Mouse (Mus musculus): ENCODE data around the gene Qdpr. TPM values are rescaled to one million over a fixed set of nuclear protein-coding genes. Genes with fewer than 3 reads are reported as not detected.
A peak's percentile ranks its signal among the peaks of the same experiment; 100 is the strongest.

Gene Qdpr
- polyA plus RNA-seq, 1 experiment from 2014 or later: 96.6 TPM

- DNase-seq (ENCODE audit: low spot score) (no peak), ATAC-seq (ENCODE audit: low FRiP score) (no peak)
- 74% methylated on average over 4 of the region's 4 CpGs for WGBS
Observed at GRCm38 (mm10) chr5:45491776-45492175, 41.7 kb upstream of the Qdpr start.

GRCm38 (mm10) chr5:45483654-45484053 lies 33.6 kb upstream of the Qdpr start:
- Histone ChIP-seq H3K27ac (no peak overlapping the region), H3K9ac (no peak overlapping the region), H3K4me1 (replicated peaks; ENCODE audit: control insufficient read depth, insufficient read depth, low read length) (no peaks in the 10 kb centered on the region), H3K27me3 (ENCODE audit: control insufficient read depth, insufficient read depth, low read length) (no peaks in the 10 kb centered on the region), H3K4me2 (replicated peaks) (no peak overlapping the region), H3K9me3 (ENCODE audit: control insufficient read depth, low read length) (no peaks in the 10 kb centered on the region), H3K36me3 (replicated peaks; ENCODE audit: control insufficient read depth, insufficient read depth) (no peaks in the 10 kb centered on the region), H3K4me3 (replicated peaks; ENCODE audit: low read length) (no peak overlapping the region)
- 92% methylated on average over 1 of the region's 1 CpGs for WGBS
- no peak for DNase-seq (ENCODE audit: low spot score)
- no peak for ATAC-seq (ENCODE audit: low FRiP score)

More at GRCm38 (mm10) chr5:45491776-45492175, 41.7 kb upstream of the Qdpr start:
- no peaks in the 10 kb centered on the region for H3K9me3 ChIP-seq (ENCODE audit: control insufficient read depth, low read length)
- H3K4me1 ChIP-seq (replicated peaks; ENCODE audit: control insufficient read depth, insufficient read depth, low read length): peaks cover 11% of the 10 kb centered on the region; the same call in 1 of the 2 replicates
- no peaks in the 10 kb centered on the region for H3K27me3 ChIP-seq (ENCODE audit: control insufficient read depth, insufficient read depth, low read length)
- no peak overlapping the region for H3K4me2 ChIP-seq (replicated peaks)
- H3K27ac ChIP-seq: no peak overlapping the region
- no peak overlapping the region for H3K4me3 ChIP-seq (replicated peaks; ENCODE audit: low read length)
- no peak overlapping the region for H3K9ac ChIP-seq
- H3K36me3 ChIP-seq (replicated peaks; ENCODE audit: control insufficient read depth, insufficient read depth): no peaks in the 10 kb centered on the region; the same call in 1 of the 2 replicates

- Histone ChIP-seq H3K27me3 (ENCODE audit: control insufficient read depth, insufficient read depth, low read length) (no peaks in the 10 kb centered on the region), H3K27ac (no peak overlapping the region), H3K9ac (no peak overlapping the region), H3K9me3 (ENCODE audit: control insufficient read depth, low read length) (no peaks in the 10 kb centered on the region), H3K4me1 (replicated peaks; ENCODE audit: control insufficient read depth, insufficient read depth, low read length) (no peaks in the 10 kb centered on the region), H3K4me2 (replicated peaks) (no peak overlapping the region), H3K36me3 (replicated peaks; ENCODE audit: control insufficient read depth, insufficient read depth) (no peaks in the 10 kb centered on the region), H3K4me3 (replicated peaks; ENCODE audit: low read length) (no peak overlapping the region)
- WGBS: 80% methylated on average over 3 of the region's 3 CpGs
- DNase-seq (ENCODE audit: low spot score): no peak
- ATAC-seq (ENCODE audit: low FRiP score): no peak
Observed at GRCm38 (mm10) chr5:45482607-45483006, 32.6 kb upstream of the Qdpr start.

GRCm38 (mm10) chr5:45481125-45481524 lies 31.1 kb upstream of the Qdpr start:
- Histone ChIP-seq H3K27ac (no peak overlapping the region), H3K9me3 (ENCODE audit: control insufficient read depth, low read length) (no peaks in the 10 kb centered on the region), H3K4me1 (replicated peaks; ENCODE audit: control insufficient read depth, insufficient read depth, low read length) (no peaks in the 10 kb centered on the region), H3K27me3 (ENCODE audit: control insufficient read depth, insufficient read depth, low read length) (no peaks in the 10 kb centered on the region), H3K9ac (no peak overlapping the region), H3K4me2 (replicated peaks) (no peak overlapping the region), H3K4me3 (replicated peaks; ENCODE audit: low read length) (no peak overlapping the region), H3K36me3 (replicated peaks; ENCODE audit: control insufficient read depth, insufficient read depth) (no peaks in the 10 kb centered on the region)
- 90% methylated on average over 2 of the region's 2 CpGs for WGBS
- no peak for DNase-seq (ENCODE audit: low spot score)
- ATAC-seq (ENCODE audit: low FRiP score): no peak

- H3K9me3 ChIP-seq (ENCODE audit: control insufficient read depth, low read length): no peaks in the 10 kb centered on the region
- ATAC-seq (ENCODE audit: low FRiP score): no peak
- H3K27me3 ChIP-seq (ENCODE audit: control insufficient read depth, insufficient read depth, low read length): no peaks in the 10 kb centered on the region
- 90% methylated on average over 1 of the region's 1 CpGs for WGBS
- H3K4me1 ChIP-seq (replicated peaks; ENCODE audit: control insufficient read depth, insufficient read depth, low read length): no peaks in the 10 kb centered on the region
- no peak for DNase-seq (ENCODE audit: low spot score)
- H3K36me3 ChIP-seq (replicated peaks; ENCODE audit: control insufficient read depth, insufficient read depth): no peaks in the 10 kb centered on the region
- no peak overlapping the region for H3K4me3 ChIP-seq (replicated peaks; ENCODE audit: low read length)
- no peak overlapping the region for H3K4me2 ChIP-seq (replicated peaks)
- H3K9ac ChIP-seq: no peak overlapping the region
- H3K27ac ChIP-seq: no peak overlapping the region
Observed at GRCm38 (mm10) chr5:45480066-45480465, 30.0 kb upstream of the Qdpr start.

GRCm38 (mm10) chr5:45477601-45478000 lies 27.6 kb upstream of the Qdpr start:
- ATAC-seq (ENCODE audit: low FRiP score) (no peak), DNase-seq (ENCODE audit: low spot score) (no peak)
- no peak overlapping the region for H3K27ac ChIP-seq
- no peaks in the 10 kb centered on the region for H3K9me3 ChIP-seq (ENCODE audit: control insufficient read depth, low read length)
- no peak overlapping the region for H3K4me3 ChIP-seq (replicated peaks; ENCODE audit: low read length)
- whole genome bisulfite sequencing: 82% methylated on average over 7 of the region's 7 CpGs
- no peaks in the 10 kb centered on the region for H3K27me3 ChIP-seq (ENCODE audit: control insufficient read depth, insufficient read depth, low read length)
- no peak overlapping the region for H3K9ac ChIP-seq
- no peaks in the 10 kb centered on the region for H3K36me3 ChIP-seq (replicated peaks; ENCODE audit: control insufficient read depth, insufficient read depth)
- H3K4me2 ChIP-seq (replicated peaks): no peak overlapping the region
- no peaks in the 10 kb centered on the region for H3K4me1 ChIP-seq (replicated peaks; ENCODE audit: control insufficient read depth, insufficient read depth, low read length)

- Histone ChIP-seq H3K4me3 (replicated peaks; ENCODE audit: low read length) (no peak overlapping the region), H3K9me3 (ENCODE audit: control insufficient read depth, low read length) (no peaks in the 10 kb centered on the region), H3K27me3 (ENCODE audit: control insufficient read depth, insufficient read depth, low read length) (no peaks in the 10 kb centered on the region), H3K9ac (no peak overlapping the region), H3K4me1 (replicated peaks; ENCODE audit: control insufficient read depth, insufficient read depth, low read length) (no peaks in the 10 kb centered on the region), H3K36me3 (replicated peaks; ENCODE audit: control insufficient read depth, insufficient read depth) (no peaks in the 10 kb centered on the region), H3K27ac (no peak overlapping the region), H3K4me2 (replicated peaks) (no peak overlapping the region)
- 25% methylated on average over 6 of the region's 6 CpGs for WGBS
- ATAC-seq (ENCODE audit: low FRiP score): peak; percentile 41; the same call in 1 of the 2 replicates
- DNase-seq (ENCODE audit: low spot score): peak; percentile 43
Observed at GRCm38 (mm10) chr5:45476288-45476687, 26.3 kb upstream of the Qdpr start.

- Histone ChIP-seq H3K4me3 (replicated peaks; ENCODE audit: low read length) (no peak overlapping the region), H3K27ac (no peak overlapping the region), H3K4me1 (replicated peaks; ENCODE audit: control insufficient read depth, insufficient read depth, low read length) (no peaks in the 10 kb centered on the region), H3K9ac (no peak overlapping the region), H3K9me3 (ENCODE audit: control insufficient read depth, low read length) (no peaks in the 10 kb centered on the region), H3K36me3 (replicated peaks; ENCODE audit: control insufficient read depth, insufficient read depth) (no peaks in the 10 kb centered on the region), H3K4me2 (replicated peaks) (no peak overlapping the region), H3K27me3 (ENCODE audit: control insufficient read depth, insufficient read depth, low read length) (no peaks in the 10 kb centered on the region)
- WGBS: 88% methylated on average over 5 of the region's 5 CpGs
- DNase-seq (ENCODE audit: low spot score) (no peak), ATAC-seq (ENCODE audit: low FRiP score) (no peak)
Observed at GRCm38 (mm10) chr5:45475771-45476170, 25.7 kb upstream of the Qdpr start.

GRCm38 (mm10) chr5:45474758-45475157 lies 24.7 kb upstream of the Qdpr start:
- H3K4me1 ChIP-seq (replicated peaks; ENCODE audit: control insufficient read depth, insufficient read depth, low read length): no peaks in the 10 kb centered on the region
- DNase-seq (ENCODE audit: low spot score) (no peak), ATAC-seq (ENCODE audit: low FRiP score) (no peak)
- no peaks in the 10 kb centered on the region for H3K36me3 ChIP-seq (replicated peaks; ENCODE audit: control insufficient read depth, insufficient read depth)
- no peaks in the 10 kb centered on the region for H3K9me3 ChIP-seq (ENCODE audit: control insufficient read depth, low read length)
- H3K4me2 ChIP-seq (replicated peaks): no peak overlapping the region
- H3K9ac ChIP-seq: no peak overlapping the region
- 74% methylated on average over 3 of the region's 4 CpGs for WGBS
- H3K27me3 ChIP-seq (ENCODE audit: control insufficient read depth, insufficient read depth, low read length): no peaks in the 10 kb centered on the region
- H3K27ac ChIP-seq: no peak overlapping the region
- no peak overlapping the region for H3K4me3 ChIP-seq (replicated peaks; ENCODE audit: low read length)

GRCm38 (mm10) chr5:45474215-45474614 lies 24.2 kb upstream of the Qdpr start:
- Histone ChIP-seq H3K36me3 (replicated peaks; ENCODE audit: control insufficient read depth, insufficient read depth) (no peaks in the 10 kb centered on the region), H3K9ac (no peak overlapping the region), H3K4me1 (replicated peaks; ENCODE audit: control insufficient read depth, insufficient read depth, low read length) (no peaks in the 10 kb centered on the region), H3K4me2 (replicated peaks) (no peak overlapping the region), H3K27ac (no peak overlapping the region), H3K27me3 (ENCODE audit: control insufficient read depth, insufficient read depth, low read length) (no peaks in the 10 kb centered on the region), H3K4me3 (replicated peaks; ENCODE audit: low read length) (no peak overlapping the region), H3K9me3 (ENCODE audit: control insufficient read depth, low read length) (no peaks in the 10 kb centered on the region)
- peak; percentile 93 for DNase-seq (ENCODE audit: low spot score)
- 37% methylated on average over 6 of the region's 6 CpGs for WGBS
- no peak for ATAC-seq (ENCODE audit: low FRiP score)
